Mouse (Mus musculus) myocyte (in vitro differentiated cells): ENCODE measurements at regions not wholly inside any gene's neighbourhood (a gene's known extent, or its start where the extent isn't known, plus 50 kb on each side); places are given as distances from the start of the nearest gene placed in this dataset.

Source experiments
- H3K27me3 ChIP-seq: one replicate; pipeline ENCODE4 v1.6.1; 2011; ENCODE audit not compliant: control insufficient read depth, insufficient read depth, insufficient read length
- H3K36me3 ChIP-seq: one replicate; pipeline ENCODE4 v1.6.1; 2011; ENCODE audit not compliant: control insufficient read depth, insufficient read depth
- H3K4me2 ChIP-seq: one replicate; pipeline ENCODE4 v1.6.1; 2011; ENCODE audit warnings: low read depth, control low read depth
- H3K4me3 ChIP-seq: one replicate; pipeline ENCODE4 v1.5.1; 2011; ENCODE audit warnings: mild to moderate bottlenecking, control low read depth, moderate library complexity
- H3K79me2 ChIP-seq: one replicate; pipeline ENCODE4 v1.6.1; 2011; ENCODE audit not compliant: control insufficient read depth, insufficient read depth
- H3ac ChIP-seq: one replicate; pipeline ENCODE4 v1.6.1; 2011; ENCODE audit not compliant: control insufficient read depth, insufficient read length
- CEBPB ChIP-seq: IDR thresholded peaks from 2 replicates; pipeline ENCODE4 v1.6.1; 2011; ENCODE audit warnings: mild to moderate bottlenecking, moderate library complexity; ENCODE audit not compliant: poor library complexity, insufficient read depth, severe bottlenecking
- E2F4 ChIP-seq: IDR thresholded peaks from one replicate; pipeline ENCODE4 v1.6.1; 2011; ENCODE audit warnings: mild to moderate bottlenecking, control low read depth, moderate library complexity; ENCODE audit not compliant: insufficient read depth
- MAX ChIP-seq: IDR thresholded peaks from one replicate; pipeline ENCODE4 v1.6.1; 2011; ENCODE audit warnings: low read depth, mild to moderate bottlenecking, control low read depth
- MYOD1 ChIP-seq, 3 experiments: IDR thresholded peaks; one replicate each; pipeline ENCODE4 v1.6.1; 2011; ENCODE audit warnings: control low read depth in 2 of 3, low read depth in 2 of 3, mild to moderate bottlenecking in 2 of 3, moderate library complexity in 1 of 3; ENCODE audit not compliant: insufficient read length in 2 of 3, control insufficient read depth in 1 of 3
- MYOG ChIP-seq, 3 experiments: IDR thresholded peaks; one replicate each; pipeline ENCODE4 v1.6.1; 2011; ENCODE audit warnings: control low read depth in 2 of 3, low read depth in 2 of 3, mild to moderate bottlenecking in 2 of 3; ENCODE audit not compliant: insufficient read length in 2 of 3, control insufficient read depth in 1 of 3, insufficient read depth in 1 of 3
- POLR2A ChIP-seq: IDR thresholded peaks from one replicate; pipeline ENCODE4 v1.6.1; 2011; ENCODE audit warnings: low read depth, mild to moderate bottlenecking, control low read depth, moderate library complexity; ENCODE audit not compliant: insufficient read length
- POLR2AphosphoS2 ChIP-seq: IDR thresholded peaks from one replicate; pipeline ENCODE4 v1.6.1; 2011; ENCODE audit warnings: low read depth, control low read depth; ENCODE audit not compliant: insufficient read length
- REST ChIP-seq: IDR thresholded peaks from one replicate; pipeline ENCODE4 v1.6.1; 2011; ENCODE audit warnings: mild to moderate bottlenecking, control low read depth, moderate library complexity; ENCODE audit not compliant: insufficient read depth, insufficient read length
- SRF ChIP-seq: IDR thresholded peaks from one replicate; pipeline ENCODE4 v1.6.1; 2011; ENCODE audit warnings: low read depth; ENCODE audit not compliant: control insufficient read depth, insufficient read length
- TCF12 ChIP-seq: IDR thresholded peaks from one replicate; pipeline ENCODE4 v1.6.1; 2011; ENCODE audit warnings: mild to moderate bottlenecking, control low read depth; ENCODE audit not compliant: poor library complexity, insufficient read depth, severe bottlenecking
- TCF3 ChIP-seq: IDR thresholded peaks from one replicate; pipeline ENCODE4 v1.6.1; 2011; ENCODE audit warnings: low read depth, control low read depth; ENCODE audit not compliant: insufficient read length
- USF1 ChIP-seq: IDR thresholded peaks from one replicate; pipeline ENCODE4 v1.6.1; 2011; ENCODE audit warnings: low read depth, mild to moderate bottlenecking, control low read depth, moderate library complexity

DNA sequence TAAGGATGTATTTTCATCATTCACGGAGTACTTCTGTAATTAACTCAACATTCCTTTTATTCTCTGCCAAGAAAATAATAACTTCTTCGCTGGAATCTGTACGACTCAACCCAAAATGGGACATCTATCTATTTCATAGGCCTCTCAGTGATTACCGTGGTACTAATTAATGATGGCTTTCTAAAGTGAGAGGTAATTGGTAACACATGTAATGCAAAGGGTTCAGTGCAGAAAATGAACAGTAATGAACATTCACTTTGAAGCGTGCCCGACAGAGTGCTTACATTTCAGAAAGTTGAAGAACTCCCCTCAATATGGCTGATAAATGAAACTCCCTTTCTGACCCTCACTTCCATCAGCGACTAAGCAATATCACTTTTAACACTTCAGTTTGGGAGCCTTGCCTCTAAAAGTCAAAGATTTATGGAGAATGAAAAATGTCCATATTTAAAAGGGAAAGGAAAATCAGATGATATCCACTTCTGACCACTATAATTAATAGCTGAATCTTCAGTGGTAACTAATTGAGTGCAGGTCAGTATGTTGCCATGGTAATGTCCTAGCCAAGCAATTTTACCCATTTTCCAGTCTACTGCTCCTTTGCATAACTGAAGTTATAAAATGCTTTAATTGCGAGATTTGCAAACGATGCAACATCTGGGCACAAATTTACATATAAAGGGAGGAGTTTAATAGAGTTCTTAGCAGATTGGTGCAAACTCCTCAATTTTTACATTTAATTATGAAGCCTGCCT is 373.9 kb upstream of the Robo2 start:
- Histone ChIP-seq H3K79me2 (no peaks in the 10 kb centered on the region), H3K36me3 (no peaks in the 10 kb centered on the region), H3K4me2 (no peak overlapping the region), H3ac (no peak overlapping the region), H3K4me3 (no peak overlapping the region), H3K27me3 (no peaks in the 10 kb centered on the region)
- TF ChIP-seq MAX (no peak), MYOD1 (IDR thresholded peaks at IDR 0.05; ENCODE audit: control insufficient read depth in 1 of 3, insufficient read length in 2 of 3, low read depth in 2 of 3) (no peak), MYOG (IDR thresholded peaks at IDR 0.05; ENCODE audit: control insufficient read depth in 1 of 3, insufficient read depth in 1 of 3, insufficient read length in 2 of 3, low read depth in 2 of 3) (no peak), REST (no peak), TCF12 (no peak), POLR2AphosphoS2 (no peak), POLR2A (no peak), TCF3 (no peak), USF1 (no peak)

- Histone ChIP-seq H3K27me3 (no peaks in the 10 kb centered on the region), H3K79me2 (no peaks in the 10 kb centered on the region), H3K36me3 (no peaks in the 10 kb centered on the region), H3ac (no peak overlapping the region), H3K4me3 (no peak overlapping the region), H3K4me2 (no peak overlapping the region)
- TF ChIP-seq POLR2A (no peak), TCF3 (no peak), CEBPB (no peak), MYOG (IDR thresholded peaks at IDR 0.05; ENCODE audit: control insufficient read depth in 1 of 3, insufficient read depth in 1 of 3, insufficient read length in 2 of 3, low read depth in 2 of 3) (no peak), REST (no peak), TCF12 (no peak), MAX (no peak), USF1 (no peak), MYOD1 (IDR thresholded peaks at IDR 0.05; ENCODE audit: control insufficient read depth in 1 of 3, insufficient read length in 2 of 3, low read depth in 2 of 3) (no peak), SRF (no peak), POLR2AphosphoS2 (no peak), E2F4 (no peak)
These were observed 368.8 kb upstream of the Robo2 start for GRCm38 (mm10) chr16:74780388-74780787.

- no peak overlapping the region for H3ac ChIP-seq
- TF ChIP-seq POLR2AphosphoS2: no peak
- no peak for TF ChIP-seq SRF
- TF ChIP-seq CEBPB: no peak
- TF ChIP-seq E2F4: no peak
- H3K79me2 ChIP-seq: no peaks in the 10 kb centered on the region
- no peaks in the 10 kb centered on the region for H3K27me3 ChIP-seq
- no peak overlapping the region for H3K4me3 ChIP-seq
- H3K36me3 ChIP-seq: no peaks in the 10 kb centered on the region
- H3K4me2 ChIP-seq: no peak overlapping the region
These were observed 356.6 kb upstream of the Robo2 start for GRCm38 (mm10) chr16:74768264-74768663.

- TF ChIP-seq POLR2AphosphoS2 (no peak), TCF3 (no peak), TCF12 (no peak), USF1 (no peak), SRF (no peak), REST (no peak), POLR2A (no peak)
- no peaks in the 10 kb centered on the region for H3K79me2 ChIP-seq
- H3ac ChIP-seq: no peak overlapping the region
- H3K4me2 ChIP-seq: no peak overlapping the region
- H3K36me3 ChIP-seq: no peaks in the 10 kb centered on the region
- no peak overlapping the region for H3K4me3 ChIP-seq
- no peaks in the 10 kb centered on the region for H3K27me3 ChIP-seq
These were observed 345.2 kb upstream of the Robo2 start for GRCm38 (mm10) chr16:74756720-74757345.

GRCm38 (mm10) chr16:74750900-74751299 is 339.3 kb upstream of the Robo2 start:
- H3K4me3 ChIP-seq: no peak overlapping the region
- H3ac ChIP-seq: no peak overlapping the region
- no peaks in the 10 kb centered on the region for H3K36me3 ChIP-seq
- no peak overlapping the region for H3K4me2 ChIP-seq
- TF ChIP-seq MAX: no peak
- TF ChIP-seq USF1: no peak
- TF ChIP-seq SRF: no peak
- no peak for TF ChIP-seq MYOG (IDR thresholded peaks at IDR 0.05; ENCODE audit: control insufficient read depth in 1 of 3, insufficient read depth in 1 of 3, insufficient read length in 2 of 3, low read depth in 2 of 3)
- no peak for TF ChIP-seq E2F4
- no peak for TF ChIP-seq POLR2AphosphoS2
- H3K79me2 ChIP-seq: no peaks in the 10 kb centered on the region
- H3K27me3 ChIP-seq: no peaks in the 10 kb centered on the region
